Mouse (Mus musculus): ENCODE measurements around the gene Ankrd33b.

DNA sequence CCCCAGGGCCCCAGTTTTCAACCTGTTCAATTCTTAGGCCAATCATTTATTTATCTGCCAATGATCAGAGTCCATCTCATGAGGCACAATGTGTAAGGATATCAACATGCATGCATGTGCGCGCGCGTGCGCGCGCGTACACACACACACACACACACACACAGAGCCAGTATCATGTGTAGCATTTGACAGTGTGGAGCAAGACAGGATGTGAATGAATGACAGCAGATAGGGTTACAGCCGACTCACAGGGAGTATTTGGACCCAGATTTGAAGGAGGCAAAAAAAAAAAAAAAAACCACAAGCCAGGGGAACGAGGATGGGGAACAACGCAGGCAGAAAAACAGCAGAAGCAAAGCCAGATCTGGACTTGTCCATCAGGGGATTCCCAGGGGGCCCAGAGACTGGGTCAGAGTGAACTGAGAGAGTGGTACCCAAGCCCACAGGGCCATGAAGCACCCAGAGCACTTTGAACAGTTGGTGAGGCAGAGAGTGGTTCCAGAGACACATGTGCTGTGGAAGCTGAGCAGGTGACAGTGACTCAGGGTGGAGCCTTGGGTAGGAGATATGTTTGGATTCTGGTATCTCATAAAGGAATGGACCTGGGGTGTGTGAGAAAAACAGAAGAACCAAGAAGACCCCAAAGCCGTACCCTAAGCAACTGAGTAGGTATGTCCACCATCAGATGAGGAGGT, 41.7 kb downstream of the Ankrd33b start:
- no peak for TF ChIP-seq CTCF (IDR thresholded peaks at IDR 0.05; ENCODE audit: extremely low read depth, insufficient read depth, insufficient read length, insufficient replicate concordance)
- TF ChIP-seq POLR2A (IDR thresholded peaks at IDR 0.05; ENCODE audit: low read depth, low read length) = no peak
